Mouse (Mus musculus): ENCODE data around the gene Klra5. TPM values are rescaled to one million over a fixed set of nuclear protein-coding genes. Genes with fewer than 3 reads are reported as not detected.
"Not testable (repeated sequence)": the region's sequence is repeated elsewhere in the genome, so short reads cannot be mapped to it uniquely, and the experiment has no call there.

Gene Klra5
- not detected for total RNA-seq (2021)
- long read RNA-seq, experiment 1: 0 reads
- long read RNA-seq, experiment 2: 0 reads

DNA sequence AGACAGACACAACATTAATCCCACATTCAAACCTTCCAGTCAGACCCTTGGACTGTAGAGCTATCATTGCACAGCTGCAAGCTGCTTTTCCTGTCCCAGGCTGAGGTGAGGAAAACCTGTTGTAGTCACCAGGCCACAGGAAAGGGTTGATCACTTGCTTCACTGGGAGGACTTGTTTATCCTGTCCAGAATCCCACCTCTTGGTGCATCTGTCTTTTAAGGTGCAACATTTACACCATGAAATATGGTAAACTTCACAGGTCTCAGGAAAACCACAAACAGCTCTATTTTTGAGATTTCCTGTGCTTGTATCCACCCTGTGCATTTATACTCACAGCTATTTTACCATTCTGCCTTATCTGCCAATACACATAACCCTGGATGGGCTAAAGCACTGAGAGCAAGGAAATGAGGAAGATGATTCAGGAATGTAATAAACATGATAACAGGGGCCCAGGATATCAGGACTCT is at the start of gene Klra5:
Klra5 (minus strand) TSS at position 175 of the 471 bp plus-strand sequence.
- DNase-seq (ENCODE audit: low spot score in 2 of 2): not testable (repeated sequence)

DNA sequence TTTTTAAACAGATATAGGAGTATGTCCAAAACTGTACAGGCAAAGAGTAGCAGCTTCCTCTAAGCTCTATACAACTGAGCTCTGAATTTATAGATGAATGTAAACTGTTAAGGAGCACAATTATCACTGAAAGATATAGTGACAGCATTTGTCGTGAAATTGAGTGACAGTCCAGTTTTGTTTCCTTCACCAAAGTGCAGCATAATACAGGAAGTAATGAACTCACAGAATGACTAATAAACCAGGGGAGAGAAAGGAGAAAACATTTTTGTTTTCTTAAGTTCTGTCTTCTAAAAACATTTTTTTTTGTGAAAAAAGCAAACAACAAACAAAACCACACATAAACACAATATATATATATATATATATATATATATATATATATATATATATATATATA is 454 bp downstream of the Klra5 start:
- no peak for DNase-seq (ENCODE audit: low spot score in 2 of 2)

DNA sequence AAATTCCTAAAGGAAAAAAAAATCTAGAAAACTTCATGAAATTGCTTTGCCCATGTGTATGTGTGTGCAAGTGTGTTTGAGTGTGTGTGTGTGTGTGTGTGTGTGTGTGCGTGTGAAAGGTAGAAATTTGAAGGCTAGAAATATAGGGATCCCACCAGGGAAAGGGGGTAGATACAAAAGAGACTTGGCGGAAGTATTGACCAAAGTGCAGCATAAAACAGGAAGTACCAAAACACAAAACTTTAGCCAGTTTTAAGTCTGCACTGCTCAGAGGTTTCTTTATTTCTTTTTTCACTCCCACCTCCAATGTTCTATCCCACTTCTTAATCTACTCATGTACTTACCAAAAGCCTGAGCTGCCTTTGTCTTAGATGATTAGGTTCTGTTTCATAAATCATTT is 34.9 kb downstream of the Klra5 start:
- no peak for DNase-seq (ENCODE audit: low spot score in 2 of 2)

GRCm38 (mm10) chr6:129876549-129876948 is 40.9 kb downstream of the Klra5 start, which contains the start of gene Klra17:
Gene Klra17 (minus strand): TSS chr6:129876672.
- no peak for DNase-seq (ENCODE audit: low spot score in 2 of 2)

DNA sequence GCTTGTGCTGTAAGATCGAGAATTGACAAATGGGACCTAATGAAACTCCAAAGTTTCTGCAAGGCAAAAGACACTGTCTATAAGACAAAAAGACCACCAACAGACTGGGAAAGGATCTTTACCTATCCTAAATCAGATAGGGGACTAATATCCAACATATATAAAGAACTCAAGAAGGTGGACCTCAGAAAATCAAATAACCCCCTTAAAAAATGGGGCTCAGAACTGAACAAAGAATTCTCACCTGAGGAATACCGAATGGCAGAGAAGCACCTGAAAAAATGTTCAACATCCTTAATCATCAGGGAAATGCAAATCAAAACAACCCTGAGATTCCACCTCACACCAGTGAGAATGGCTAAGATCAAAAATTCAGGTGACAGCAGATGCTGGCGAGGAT is 55.1 kb downstream of the Klra5 start, which contains the start of gene Gm17631:
Gm17631 (plus strand) TSS at position 301 of the 400 bp plus-strand sequence.
- not testable (repeated sequence) for DNase-seq (ENCODE audit: low spot score in 2 of 2)

Other genes with a start within 250 kb of the Klra5 start
- under 1 TPM in 1 of 2 experiments, not detected in 1; 0.14 TPM for gene Klrc1, start 238.7 kb downstream of the Klra5 start, total RNA-seq (2021)
- not detected for gene Klri1, start 200.5 kb downstream of the Klra5 start, total RNA-seq (2021)
- gene Klri2, start 177.2 kb downstream of the Klra5 start, total RNA-seq (2021): not detected
- not detected for gene Gm156, start 133.4 kb downstream of the Klra5 start, total RNA-seq (2021)
- gene Gm17631, start 55.0 kb downstream of the Klra5 start, total RNA-seq (2021): not detected
- gene Klra17, start 41.0 kb downstream of the Klra5 start, total RNA-seq (2021): under 1 TPM in 1 of 2 experiments, not detected in 1; 0.25 TPM
- gene Klra6, start 109.3 kb upstream of the Klra5 start, total RNA-seq (2021): not detected
- not detected for gene Klra4, start 149.6 kb upstream of the Klra5 start, total RNA-seq (2021)
- not detected for gene Klra8, start 212.2 kb upstream of the Klra5 start, total RNA-seq (2021)

Data from adrenal gland, postnatal 4 days (tissue).